Mouse (Mus musculus) megakaryocyte-erythroid progenitor cell, adult 5 weeks (primary cell): ENCODE measurements around the gene Palm2. TPM values are rescaled to one million over a fixed set of nuclear protein-coding genes. Genes with fewer than 3 reads are reported as not detected.

Source experiments
- polyA plus RNA-seq: library from polyadenylated mRNA; stranded (reverse); fragments of >175 nt; gene quantifications from 2 replicates; pipeline ENCODE4 v1.2.3, GENCODE M21; 2012

Palm2 gene
- polyA plus RNA-seq = not detected in 2 replicates

DNA sequence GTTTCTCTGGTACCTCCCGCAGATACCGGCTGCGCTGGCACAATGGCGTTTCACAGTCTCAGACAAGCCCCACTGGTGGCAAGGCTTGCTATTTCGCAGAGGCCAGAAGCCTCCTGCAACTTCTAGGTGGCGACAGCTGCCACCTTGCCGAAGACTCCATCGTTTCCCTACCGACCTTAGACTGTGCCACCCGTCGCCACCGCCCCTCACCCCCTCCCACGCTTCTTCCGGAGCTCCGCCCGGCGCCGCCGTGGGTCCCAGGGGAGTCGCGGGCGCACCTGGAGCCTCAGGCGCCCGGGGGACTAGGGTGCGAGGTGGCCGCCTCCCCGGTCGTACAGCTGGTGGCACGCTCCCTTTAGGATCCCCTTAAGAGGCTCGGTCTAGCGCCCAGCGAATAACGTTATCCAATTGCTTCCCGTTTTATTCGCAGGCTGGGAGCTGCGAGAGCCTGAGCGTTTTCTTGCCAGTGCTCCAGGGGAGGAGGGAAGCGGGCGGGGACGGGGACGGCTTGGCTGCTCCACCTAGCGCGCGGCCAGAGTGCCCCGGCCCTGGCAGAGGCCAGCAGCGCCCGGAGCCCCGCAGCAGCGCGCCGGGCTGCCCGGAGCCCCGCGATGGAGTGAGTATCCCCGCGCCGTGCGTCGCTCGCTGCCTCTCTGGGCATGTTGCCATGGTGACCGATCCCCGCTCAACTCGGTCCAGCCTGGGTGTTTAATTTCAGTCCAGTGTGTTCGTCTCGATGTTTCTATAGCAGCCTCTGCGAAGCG, at the start of gene Palm2:
Gene Palm2 (plus strand): TSS at position 307 of the 764 bp plus-strand sequence.

DNA sequence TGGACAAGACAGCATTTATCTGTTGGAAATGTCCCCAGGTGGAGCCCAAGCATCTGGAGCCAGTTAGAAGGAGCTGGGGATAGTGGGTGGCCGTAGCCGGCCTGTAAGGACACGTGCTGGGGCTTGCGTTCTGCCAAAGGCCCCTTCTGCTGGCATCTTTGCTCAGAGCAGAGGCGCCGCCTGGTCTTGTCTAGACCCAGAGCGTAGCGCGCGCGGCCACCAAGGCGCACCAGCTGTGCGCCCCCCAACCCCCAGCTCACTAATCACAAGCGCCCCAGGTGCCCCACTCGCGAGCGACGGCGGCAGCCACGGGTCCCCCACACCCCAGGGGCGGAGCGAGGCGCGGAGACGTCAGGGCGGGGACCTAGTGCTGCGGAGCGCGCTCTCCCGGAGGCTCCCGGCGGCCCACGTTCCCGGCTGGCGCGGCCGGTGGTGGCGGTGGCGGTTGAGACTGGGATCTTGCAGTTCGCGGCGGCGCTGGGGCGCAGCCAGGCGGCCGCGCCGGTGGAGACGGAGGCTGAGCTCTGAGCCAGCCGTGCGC, 133.7 kb downstream of the Palm2 start, which contains the start of gene Pakap:
Gene Pakap (plus strand): TSS at position 514 of the 541 bp plus-strand sequence.

DNA sequence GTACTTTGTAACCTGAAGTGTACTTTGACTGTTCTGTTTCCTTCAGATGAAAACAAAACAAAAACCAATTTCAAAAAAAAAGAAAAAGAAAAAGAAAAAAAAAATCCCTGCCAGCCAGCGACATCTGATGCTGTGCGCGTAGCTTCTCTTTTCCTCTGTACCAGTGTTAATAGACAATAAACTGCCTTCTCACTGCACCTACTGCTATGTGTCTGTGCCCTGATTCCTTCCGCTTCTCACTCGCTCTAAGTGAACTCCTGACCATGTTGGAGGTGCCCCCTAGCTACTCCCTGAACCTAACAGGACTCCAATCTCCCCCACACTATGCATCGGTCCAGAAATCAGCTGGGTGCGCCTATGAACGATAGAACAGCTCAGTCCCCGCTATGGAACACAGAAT, 283.3 kb downstream of the Palm2 start, which contains the start of gene Akap2:
Gene Akap2 (plus strand): TSS at position 304 of the 400 bp plus-strand sequence.

Other genes starting within 250 kb of the Palm2 start
- 3.5 TPM in 2 replicates for gene Ptpn3, start 132.4 kb upstream of the Palm2 start, polyA plus RNA-seq
- gene Pakap, start 133.9 kb downstream of the Palm2 start, polyA plus RNA-seq = 0.04 TPM in 1 of 2 replicates, not detected in the other